Mouse (Mus musculus): ENCODE measurements around the gene Gm10197. TPM values are rescaled to one million over a fixed set of nuclear protein-coding genes. Genes with fewer than 3 reads are reported as not detected.
A peak's percentile ranks its signal among the peaks of the same experiment; 100 is the strongest.

The Gm10197 gene
- polyA plus RNA-seq, 1 experiment from 2014 or later, result not detected

- Histone ChIP-seq H3K4me2 (ENCODE audit: low read depth, low read length) (no peak overlapping the region), H3K4me1 (replicated peaks; ENCODE audit: control insufficient read depth, insufficient read depth, low read length) (peaks cover 3% of the 10 kb centered on the region), H3K27ac (ENCODE audit: low read length) (no peak overlapping the region), H3K9ac (ENCODE audit: low read length) (no peak overlapping the region), H3K36me3 (ENCODE audit: control insufficient read depth, insufficient read depth, low read length) (no peaks in the 10 kb centered on the region), H3K4me3 (ENCODE audit: low read length) (no peak overlapping the region), H3K27me3 (ENCODE audit: control insufficient read depth, insufficient read depth, low read depth, low read length) (no peaks in the 10 kb centered on the region), H3K9me3 (ENCODE audit: control insufficient read depth, low read length) (no peaks in the 10 kb centered on the region; the same call in 1 of the 2 replicates)
- WGBS, result 60% methylated on average over 8 of the region's 8 CpGs
- 0 out of 2 replicates have a peak, but pooled peaks have one; percentile 26 for ATAC-seq (ENCODE audit: low read depth)
Measured at GRCm38 (mm10) chr19:53408398-53408797, 36.8 kb upstream of the Gm10197 start.

GRCm38 (mm10) chr19:53407350-53407749 lies 35.8 kb upstream of the Gm10197 start:
- ATAC-seq (ENCODE audit: low read depth), result no peak
- H3K9me3 ChIP-seq (ENCODE audit: control insufficient read depth, low read length), result no peaks in the 10 kb centered on the region; the same call in 1 of the 2 replicates
- no peak overlapping the region for H3K9ac ChIP-seq (ENCODE audit: low read length)
- no peak overlapping the region for H3K27ac ChIP-seq (ENCODE audit: low read length)
- no peaks in the 10 kb centered on the region for H3K36me3 ChIP-seq (ENCODE audit: control insufficient read depth, insufficient read depth, low read length)
- H3K4me3 ChIP-seq (ENCODE audit: low read length), result no peak overlapping the region
- peaks cover 3% of the 10 kb centered on the region for H3K4me1 ChIP-seq (replicated peaks; ENCODE audit: control insufficient read depth, insufficient read depth, low read length)
- H3K4me2 ChIP-seq (ENCODE audit: low read depth, low read length), result no peak overlapping the region
- WGBS, result 63% methylated on average over 2 of the region's 2 CpGs
- H3K27me3 ChIP-seq (ENCODE audit: control insufficient read depth, insufficient read depth, low read depth, low read length), result no peaks in the 10 kb centered on the region

- no peak overlapping the region for H3K4me3 ChIP-seq (ENCODE audit: low read length)
- no peaks in the 10 kb centered on the region for H3K27me3 ChIP-seq (ENCODE audit: control insufficient read depth, insufficient read depth, low read depth, low read length)
- no peak overlapping the region for H3K9ac ChIP-seq (ENCODE audit: low read length)
- no peaks in the 10 kb centered on the region; the same call in 1 of the 2 replicates for H3K9me3 ChIP-seq (ENCODE audit: control insufficient read depth, low read length)
- no peak overlapping the region for H3K27ac ChIP-seq (ENCODE audit: low read length)
- no peak overlapping the region for H3K4me2 ChIP-seq (ENCODE audit: low read depth, low read length)
- no peaks in the 10 kb centered on the region; the same call in 1 of the 2 replicates for H3K4me1 ChIP-seq (replicated peaks; ENCODE audit: control insufficient read depth, insufficient read depth, low read length)
- no peaks in the 10 kb centered on the region for H3K36me3 ChIP-seq (ENCODE audit: control insufficient read depth, insufficient read depth, low read length)
- no peak for ATAC-seq (ENCODE audit: low read depth)
- WGBS, result 48% methylated on average over 2 of the region's 2 CpGs
Measured at GRCm38 (mm10) chr19:53405810-53406209, 34.2 kb upstream of the Gm10197 start.

- ATAC-seq (ENCODE audit: low read depth), result no peak
- H3K4me3 ChIP-seq (ENCODE audit: low read length), result no peak overlapping the region
- H3K27me3 ChIP-seq (ENCODE audit: control insufficient read depth, insufficient read depth, low read depth, low read length), result no peaks in the 10 kb centered on the region
- no peak overlapping the region for H3K27ac ChIP-seq (ENCODE audit: low read length)
- no peaks in the 10 kb centered on the region for H3K4me1 ChIP-seq (replicated peaks; ENCODE audit: control insufficient read depth, insufficient read depth, low read length)
- H3K9me3 ChIP-seq (ENCODE audit: control insufficient read depth, low read length), result no peaks in the 10 kb centered on the region; the same call in 1 of the 2 replicates
- 78% methylated on average over 18 of the region's 18 CpGs for WGBS
- H3K4me2 ChIP-seq (ENCODE audit: low read depth, low read length), result no peak overlapping the region
- H3K9ac ChIP-seq (ENCODE audit: low read length), result no peak overlapping the region
- no peaks in the 10 kb centered on the region for H3K36me3 ChIP-seq (ENCODE audit: control insufficient read depth, insufficient read depth, low read length)
Measured at GRCm38 (mm10) chr19:53404837-53405356, 33.3 kb upstream of the Gm10197 start.

- H3K27ac ChIP-seq (ENCODE audit: low read length), result no peak overlapping the region
- H3K9ac ChIP-seq (ENCODE audit: low read length), result no peak overlapping the region
- 86% methylated on average over 10 of the region's 10 CpGs for WGBS
- no peaks in the 10 kb centered on the region for H3K4me1 ChIP-seq (replicated peaks; ENCODE audit: control insufficient read depth, insufficient read depth, low read length)
- H3K27me3 ChIP-seq (ENCODE audit: control insufficient read depth, insufficient read depth, low read depth, low read length), result no peaks in the 10 kb centered on the region
- no peaks in the 10 kb centered on the region; the same call in 1 of the 2 replicates for H3K9me3 ChIP-seq (ENCODE audit: control insufficient read depth, low read length)
- H3K36me3 ChIP-seq (ENCODE audit: control insufficient read depth, insufficient read depth, low read length), result no peaks in the 10 kb centered on the region
- ATAC-seq (ENCODE audit: low read depth), result no peak
- H3K4me3 ChIP-seq (ENCODE audit: low read length), result no peak overlapping the region
- no peak overlapping the region for H3K4me2 ChIP-seq (ENCODE audit: low read depth, low read length)
Measured at GRCm38 (mm10) chr19:53404219-53404836, 32.8 kb upstream of the Gm10197 start.

GRCm38 (mm10) chr19:53402741-53403432 lies 31.3 kb upstream of the Gm10197 start:
- H3K4me2 ChIP-seq (ENCODE audit: low read depth, low read length), result no peak overlapping the region
- no peak overlapping the region for H3K4me3 ChIP-seq (ENCODE audit: low read length)
- no peak overlapping the region for H3K9ac ChIP-seq (ENCODE audit: low read length)
- no peaks in the 10 kb centered on the region for H3K27me3 ChIP-seq (ENCODE audit: control insufficient read depth, insufficient read depth, low read depth, low read length)
- H3K4me1 ChIP-seq (replicated peaks; ENCODE audit: control insufficient read depth, insufficient read depth, low read length), result no peaks in the 10 kb centered on the region
- H3K9me3 ChIP-seq (ENCODE audit: control insufficient read depth, low read length), result no peaks in the 10 kb centered on the region; the same call in 1 of the 2 replicates
- WGBS, result 48% methylated on average over 12 of the region's 12 CpGs
- no peak overlapping the region for H3K27ac ChIP-seq (ENCODE audit: low read length)
- ATAC-seq (ENCODE audit: low read depth), result no peak
- H3K36me3 ChIP-seq (ENCODE audit: control insufficient read depth, insufficient read depth, low read length), result no peaks in the 10 kb centered on the region

GRCm38 (mm10) chr19:53400332-53401110 lies 29.0 kb upstream of the Gm10197 start:
- H3K27me3 ChIP-seq (ENCODE audit: control insufficient read depth, insufficient read depth, low read depth, low read length), result no peaks in the 10 kb centered on the region
- H3K4me2 ChIP-seq (ENCODE audit: low read depth, low read length), result no peak overlapping the region
- H3K27ac ChIP-seq (ENCODE audit: low read length), result no peak overlapping the region
- H3K4me3 ChIP-seq (ENCODE audit: low read length), result no peak overlapping the region
- ATAC-seq (ENCODE audit: low read depth), result no peak
- H3K36me3 ChIP-seq (ENCODE audit: control insufficient read depth, insufficient read depth, low read length), result no peaks in the 10 kb centered on the region
- no peak overlapping the region for H3K9ac ChIP-seq (ENCODE audit: low read length)
- no peaks in the 10 kb centered on the region for H3K4me1 ChIP-seq (replicated peaks; ENCODE audit: control insufficient read depth, insufficient read depth, low read length)
- no peaks in the 10 kb centered on the region; the same call in 1 of the 2 replicates for H3K9me3 ChIP-seq (ENCODE audit: control insufficient read depth, low read length)
- 68% methylated on average over 16 of the region's 16 CpGs for WGBS

GRCm38 (mm10) chr19:53399213-53399612 lies 27.6 kb upstream of the Gm10197 start:
- Histone ChIP-seq H3K36me3 (ENCODE audit: control insufficient read depth, insufficient read depth, low read length) (no peaks in the 10 kb centered on the region), H3K4me3 (ENCODE audit: low read length) (no peak overlapping the region), H3K27ac (ENCODE audit: low read length) (no peak overlapping the region), H3K4me2 (ENCODE audit: low read depth, low read length) (no peak overlapping the region), H3K27me3 (ENCODE audit: control insufficient read depth, insufficient read depth, low read depth, low read length) (no peaks in the 10 kb centered on the region), H3K9me3 (ENCODE audit: control insufficient read depth, low read length) (no peaks in the 10 kb centered on the region), H3K9ac (ENCODE audit: low read length) (no peak overlapping the region), H3K4me1 (replicated peaks; ENCODE audit: control insufficient read depth, insufficient read depth, low read length) (no peaks in the 10 kb centered on the region)
- WGBS, result 69% methylated on average over 4 of the region's 4 CpGs
- no peak for ATAC-seq (ENCODE audit: low read depth)

All from lung, embryonic 16.5 days (tissue).